Mouse (Mus musculus) gastrocnemius, adult 8-10 months (tissue): ENCODE data around the gene 1700001K19Rik. TPM values are rescaled to one million over a fixed set of nuclear protein-coding genes. Genes with fewer than 3 reads are reported as not detected.
"Not testable (repeated sequence)": the region's sequence is repeated elsewhere in the genome, so short reads cannot be mapped to it uniquely, and the experiment has no call there.

Experiments
- DNase-seq, 2 experiments: peaks; one replicate each; pipeline ENCODE4 v3.0.0; 2022; ENCODE audit warnings: low spot score in 2 of 2
- total RNA-seq, 4 experiments: library from RNA; stranded (reverse); gene quantifications; 2 replicates each; pipeline ENCODE4 v1.2.4; 2022

1700001K19Rik gene
- total RNA-seq, 4 experiments from 2014 or later: 0.80 TPM; not detected in 3

- peak; percentile 96 to 97 for DNase-seq
Observed at GRCm38 (mm10) chr12:110696173-110696974, 14.0 kb upstream of the 1700001K19Rik start.

GRCm38 (mm10) chr12:110695676-110696171 lies 13.3 kb upstream of the 1700001K19Rik start:
- no peak for DNase-seq

- not testable (repeated sequence) for DNase-seq
Observed at GRCm38 (mm10) chr12:110693378-110693777, 11.0 kb upstream of the 1700001K19Rik start.

- DNase-seq: no peak
Observed at GRCm38 (mm10) chr12:110689919-110690643, 7.7 kb upstream of the 1700001K19Rik start.

- DNase-seq: not testable (repeated sequence)
Observed at GRCm38 (mm10) chr12:110688921-110689320, 6.5 kb upstream of the 1700001K19Rik start.

GRCm38 (mm10) chr12:110687894-110688734 lies 5.7 kb upstream of the 1700001K19Rik start:
- no peak for DNase-seq

- DNase-seq: no peak
Observed at GRCm38 (mm10) chr12:110683580-110683979, 1.2 kb upstream of the 1700001K19Rik start.

GRCm38 (mm10) chr12:110681878-110682277 lies 541 bp downstream of the 1700001K19Rik start:
- DNase-seq: no peak

- peak in 1 of 2 experiments; percentile 20 for DNase-seq
Observed at GRCm38 (mm10) chr12:110681191-110681590, 1.2 kb downstream of the 1700001K19Rik start.

GRCm38 (mm10) chr12:110674243-110674642 lies 8.2 kb downstream of the 1700001K19Rik start:
- DNase-seq: no peak

GRCm38 (mm10) chr12:110667466-110668077 lies 14.8 kb downstream of the 1700001K19Rik start:
- DNase-seq: no peak

GRCm38 (mm10) chr12:110661746-110662145 lies 20.7 kb downstream of the 1700001K19Rik start:
- no peak for DNase-seq

- DNase-seq: no peak
Observed at GRCm38 (mm10) chr12:110651464-110651863, 31.0 kb downstream of the 1700001K19Rik start.

- no peak for DNase-seq
Observed at GRCm38 (mm10) chr12:110650241-110650641, 32.2 kb downstream of the 1700001K19Rik start.

- no peak for DNase-seq
Observed at GRCm38 (mm10) chr12:110637507-110638114, 44.8 kb downstream of the 1700001K19Rik start.

GRCm38 (mm10) chr12:110636293-110636692 lies 46.1 kb downstream of the 1700001K19Rik start:
- DNase-seq: no peak

- no peak for DNase-seq
Observed at GRCm38 (mm10) chr12:110630056-110630455, 52.4 kb downstream of the 1700001K19Rik start.
